Mouse (Mus musculus): ENCODE measurements around the gene Tef.

The Tef gene

DNA sequence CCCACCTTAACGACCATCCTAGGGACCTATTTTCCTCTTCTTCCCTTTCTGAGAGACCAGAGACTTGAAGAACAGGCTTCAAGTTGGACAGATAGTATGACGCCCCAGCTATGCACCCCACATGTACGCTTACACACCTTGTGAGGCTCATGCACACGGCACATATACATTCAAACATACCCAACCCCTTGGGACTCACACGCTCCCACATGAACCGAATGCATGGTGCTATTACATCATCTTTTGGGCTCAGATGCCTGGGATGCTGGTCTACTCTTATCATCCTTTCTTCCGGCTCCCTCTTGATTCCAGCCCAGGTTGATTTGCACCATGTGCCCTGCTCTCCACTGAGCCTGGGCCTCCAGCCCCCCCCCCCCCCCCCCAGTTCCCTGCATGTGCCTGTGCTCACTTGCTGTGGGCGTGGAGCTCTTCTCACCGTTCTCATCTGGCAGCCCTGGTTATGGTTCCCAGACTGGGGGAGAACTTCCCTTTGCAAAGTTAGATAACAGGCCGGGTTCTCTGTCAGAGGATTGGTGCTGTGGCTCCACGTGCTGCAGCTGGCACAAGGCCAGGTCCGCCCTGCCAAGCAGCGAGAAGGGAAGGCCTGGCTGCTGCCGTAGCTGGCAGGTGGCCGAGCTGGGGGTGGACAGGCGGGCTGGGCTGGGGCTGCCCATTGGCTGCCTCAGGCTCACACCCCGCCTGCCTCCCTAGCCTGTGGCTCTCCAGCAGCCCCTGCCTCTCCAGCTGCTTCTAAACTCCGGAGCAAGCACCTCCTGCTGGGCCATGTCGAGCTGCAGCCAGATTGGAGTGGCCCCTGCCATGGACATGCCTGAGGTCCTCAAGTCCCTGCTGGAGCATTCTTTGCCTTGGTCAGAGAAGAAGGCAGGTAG lies at the start of gene Tef:
Gene Tef, plus strand, starts transcription at position 421 of the 890 bp plus-strand sequence.
- peak; percentile 100 for DNase-seq (ENCODE audit: low read depth)

DNA sequence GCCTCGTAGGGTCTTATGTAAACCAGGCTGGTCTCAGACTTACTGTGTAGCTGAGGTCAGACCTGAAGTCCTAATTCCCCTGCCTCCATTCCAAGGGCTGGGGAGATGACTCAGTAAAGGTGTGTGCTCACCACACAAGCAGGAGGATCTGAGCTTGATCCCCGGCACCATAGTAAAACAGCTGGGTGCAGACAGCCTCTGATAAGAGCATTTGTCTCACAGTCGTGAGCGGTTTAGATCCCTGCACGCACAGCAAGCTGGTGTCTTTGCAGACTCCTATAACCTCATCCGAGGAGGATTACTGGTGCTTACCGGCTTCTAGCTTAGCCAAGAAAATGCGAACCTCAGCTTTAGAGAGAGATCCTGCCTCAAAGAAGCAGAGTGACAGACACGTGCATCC lies 48.6 kb upstream of the Tef start:
- no peak for DNase-seq (ENCODE audit: low read depth)

DNA sequence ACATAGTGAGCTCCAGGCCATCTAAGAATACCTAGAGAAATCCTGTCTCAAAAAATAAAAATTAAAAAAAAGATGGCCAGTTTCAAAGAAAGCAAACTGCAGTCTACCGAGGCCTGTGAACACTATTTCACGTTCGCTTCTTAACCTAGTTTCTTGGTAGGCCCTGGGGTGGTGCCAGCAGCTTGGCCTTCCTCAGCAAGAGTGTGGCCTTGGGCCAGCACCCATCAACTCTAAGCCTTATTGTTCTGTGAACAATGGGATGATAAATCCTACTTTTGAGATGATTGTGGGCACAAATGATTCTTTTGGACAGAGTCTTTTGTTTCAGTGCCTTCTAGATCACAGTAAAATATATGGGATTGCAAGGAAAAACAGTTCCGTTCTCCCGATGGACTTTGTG lies 43.5 kb upstream of the Tef start:
- no peak for DNase-seq (ENCODE audit: low read depth)

DNA sequence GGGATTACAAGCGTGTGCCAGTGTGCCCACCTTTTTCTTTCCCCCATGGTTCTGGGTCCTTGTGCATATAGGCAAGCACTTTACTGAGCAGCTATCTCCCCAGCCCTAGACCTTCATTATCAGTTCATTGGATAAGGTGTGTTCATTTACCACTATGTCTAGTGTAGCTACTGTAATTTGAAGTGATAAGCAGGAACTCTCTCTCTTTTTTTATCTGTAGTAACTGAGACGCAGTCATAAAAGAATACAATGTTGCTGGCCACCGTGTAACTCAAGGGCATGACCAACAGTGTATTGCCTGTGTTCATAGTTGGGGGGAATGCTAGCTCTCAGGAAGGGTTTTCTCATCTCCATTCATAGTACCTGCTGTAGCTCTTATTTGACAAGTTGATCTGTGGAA lies 42.7 kb upstream of the Tef start:
- no peak for DNase-seq (ENCODE audit: low read depth)

DNA sequence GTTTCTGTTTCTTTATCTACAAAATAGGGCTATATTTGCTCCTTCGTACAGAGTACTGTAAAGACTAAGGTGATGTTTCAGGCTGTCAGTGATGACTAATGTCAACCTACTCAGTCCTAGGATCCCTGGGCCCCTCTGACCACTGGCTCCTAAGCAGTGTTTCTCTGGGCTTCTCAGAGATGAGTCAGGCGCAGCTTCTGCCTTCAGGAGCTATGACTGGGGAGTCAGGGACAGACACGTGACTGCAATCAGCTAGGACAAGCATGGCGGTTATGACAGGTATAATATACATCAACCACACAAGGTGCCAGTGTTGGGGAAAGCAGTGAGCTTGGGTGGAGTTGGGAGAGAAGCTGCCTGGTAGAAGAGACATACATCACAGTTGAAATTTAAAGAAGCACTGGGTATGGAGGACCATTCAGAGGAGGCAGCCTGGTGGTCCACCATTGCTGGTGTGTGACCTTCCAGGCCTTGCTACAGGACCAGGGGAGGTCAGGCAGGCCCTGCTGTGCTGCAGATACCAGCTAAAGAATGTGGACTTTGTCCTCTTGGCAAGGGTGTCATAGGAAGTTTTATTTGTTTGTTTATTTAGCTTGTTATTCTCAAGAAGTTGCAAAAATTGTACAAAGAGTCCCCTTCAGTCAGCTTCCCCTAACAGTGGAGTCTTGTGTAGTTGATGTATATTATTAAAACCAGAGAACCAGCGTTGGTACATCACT lies 41.7 kb upstream of the Tef start:
- DNase-seq (ENCODE audit: low read depth) = peak; percentile 22

DNA sequence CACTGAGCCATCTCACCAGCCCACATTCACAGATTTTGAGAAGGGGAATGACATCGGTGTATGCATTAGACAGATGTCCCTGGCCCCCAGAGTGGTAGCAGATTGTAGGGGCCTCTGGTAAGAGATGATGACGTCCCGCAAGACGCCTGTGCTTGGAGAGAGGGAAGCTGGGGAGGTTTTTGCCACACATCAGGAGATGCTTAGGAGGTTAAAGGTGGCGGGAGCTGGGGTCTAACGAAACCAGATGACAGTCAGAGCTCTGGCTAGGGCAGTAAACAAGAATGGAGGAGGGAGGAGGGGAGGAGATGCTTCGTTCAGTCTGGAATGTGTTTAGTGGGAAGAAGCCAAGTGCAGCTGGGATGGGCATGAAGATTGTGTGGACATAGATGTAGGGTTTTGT lies 40.8 kb upstream of the Tef start:
- no peak for DNase-seq (ENCODE audit: low read depth)

DNA sequence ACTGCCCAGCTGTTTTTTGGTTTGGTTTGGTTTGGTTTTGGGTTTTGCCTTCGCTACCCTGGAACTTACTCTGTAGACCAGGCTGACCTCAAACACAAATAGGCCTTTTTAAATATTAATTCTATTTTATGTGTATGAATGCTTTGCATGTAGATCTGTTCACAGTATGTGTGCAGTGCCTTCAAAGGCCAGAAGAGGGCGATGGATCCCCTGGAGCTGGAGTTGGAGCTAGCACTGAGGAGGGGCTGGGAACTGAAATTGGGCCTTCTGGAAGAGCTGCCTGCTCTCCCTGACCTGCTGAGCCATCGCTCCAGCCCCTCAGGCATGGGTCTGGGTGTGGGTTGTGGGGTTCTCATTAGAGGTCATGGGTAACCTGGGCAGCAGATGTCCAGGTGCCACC lies 40.3 kb upstream of the Tef start:
- no peak for DNase-seq (ENCODE audit: low read depth)

DNA sequence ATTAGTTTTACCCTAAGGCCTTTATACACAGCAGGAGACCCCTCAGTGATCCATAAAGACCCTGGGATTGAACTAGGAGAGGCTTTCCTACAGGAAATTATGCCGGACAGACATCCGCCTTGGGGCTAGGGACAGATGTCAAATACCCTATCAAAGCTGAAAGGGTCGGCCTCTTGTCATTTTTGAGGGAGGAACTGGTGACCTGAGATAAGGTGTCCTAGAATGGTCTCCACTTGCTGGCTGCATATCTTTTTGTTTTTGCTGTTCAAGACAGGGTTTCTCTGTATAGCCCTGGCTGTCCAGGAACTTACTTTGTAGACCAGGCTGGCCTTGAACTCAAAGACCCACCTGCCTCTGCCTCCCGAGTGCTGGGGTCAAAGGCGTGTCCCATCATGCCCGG lies 37.6 kb upstream of the Tef start:
- no peak for DNase-seq (ENCODE audit: low read depth)

DNA sequence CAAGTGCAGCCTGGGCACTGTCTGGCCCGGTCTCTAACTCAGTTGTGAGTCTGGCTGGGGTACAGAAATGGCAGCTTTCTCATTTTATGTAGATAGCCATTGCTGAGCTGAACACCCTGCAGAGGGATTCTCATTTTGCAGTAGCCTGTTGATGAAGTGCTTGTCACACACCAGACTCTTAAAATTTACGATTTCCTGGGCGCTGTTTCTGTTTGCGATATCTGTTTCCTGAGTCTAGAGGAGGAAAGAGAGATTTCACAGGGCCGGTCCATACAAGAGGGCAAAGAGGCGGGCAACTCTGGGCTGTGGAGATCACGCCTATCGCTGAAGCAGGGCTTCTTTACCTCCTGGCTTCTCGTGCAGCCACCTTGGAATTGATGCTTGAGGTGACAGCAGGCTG lies 36.6 kb upstream of the Tef start:
- no peak for DNase-seq (ENCODE audit: low read depth)

DNA sequence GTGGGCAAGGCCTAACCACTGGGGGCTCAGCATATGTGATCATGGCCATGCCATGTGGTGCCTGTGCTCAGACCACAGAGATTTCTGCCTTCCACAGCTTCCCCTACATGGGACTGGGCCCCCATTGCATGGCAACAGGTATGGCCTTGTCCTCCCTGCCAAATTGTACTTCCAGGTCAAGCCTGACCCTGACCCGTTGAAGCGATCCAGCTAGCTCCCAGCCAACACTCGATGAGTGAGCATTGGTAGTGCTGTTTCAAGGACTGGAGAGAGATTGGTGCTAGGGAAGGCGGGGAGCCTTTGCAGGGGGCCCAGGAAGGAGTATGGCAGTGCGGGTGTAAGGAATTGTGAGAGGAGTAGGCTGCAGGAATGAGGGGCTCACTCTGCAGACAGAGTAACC lies 35.8 kb upstream of the Tef start:
- no peak for DNase-seq (ENCODE audit: low read depth)

DNA sequence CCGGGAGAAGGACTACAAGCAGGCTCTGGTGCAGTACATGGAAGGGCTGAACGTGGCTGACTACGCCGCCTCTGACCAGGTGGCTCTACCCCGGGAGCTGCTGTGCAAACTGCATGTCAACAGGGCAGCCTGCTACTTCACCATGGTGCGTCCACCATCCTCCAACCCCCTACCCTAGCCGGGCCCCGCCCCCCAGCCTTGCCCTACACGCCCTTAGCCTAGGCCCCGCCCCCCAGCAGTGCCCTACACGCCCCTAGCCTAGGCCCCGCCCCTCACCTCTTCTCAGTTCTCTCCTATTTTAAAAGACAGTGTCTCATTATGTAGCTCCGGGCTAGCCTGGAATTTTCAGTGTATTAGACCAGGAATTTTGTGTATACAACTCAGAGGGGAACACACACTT lies 33.2 kb upstream of the Tef start:
- no peak for DNase-seq (ENCODE audit: low read depth)

DNA sequence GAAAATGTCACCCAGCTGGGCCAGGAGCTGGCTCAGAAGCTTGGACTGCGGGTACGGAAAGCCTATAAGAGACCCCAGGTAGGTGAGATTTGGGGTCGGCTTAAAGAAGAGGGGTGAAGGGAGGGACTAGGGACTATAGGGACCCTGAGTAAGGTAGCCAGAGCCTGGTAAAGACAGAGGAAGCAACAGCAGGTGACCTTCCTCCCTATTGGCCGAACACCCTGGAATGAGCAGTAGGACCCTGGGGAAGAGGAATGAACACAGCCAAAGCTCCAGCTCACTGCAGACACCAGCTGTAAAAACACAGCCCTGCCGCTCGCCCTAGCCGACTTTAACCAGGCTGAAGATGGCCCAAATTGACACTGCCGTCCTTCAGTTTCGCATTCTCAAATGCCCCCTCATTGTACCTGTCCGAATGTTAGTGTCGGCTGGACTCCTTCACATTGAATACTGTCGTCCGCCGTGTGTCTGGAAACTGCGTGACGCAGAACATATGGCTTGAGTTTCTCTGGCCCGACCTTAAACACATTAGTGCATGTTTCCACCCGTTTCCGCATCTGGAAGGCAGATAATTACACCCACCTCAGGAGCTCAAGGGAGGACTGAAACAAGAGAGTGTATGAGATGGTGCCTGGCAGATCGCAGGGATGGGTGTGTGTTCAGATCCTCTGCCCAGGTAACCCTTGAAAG lies 29.6 kb upstream of the Tef start:
- no peak for DNase-seq (ENCODE audit: low read depth)

DNA sequence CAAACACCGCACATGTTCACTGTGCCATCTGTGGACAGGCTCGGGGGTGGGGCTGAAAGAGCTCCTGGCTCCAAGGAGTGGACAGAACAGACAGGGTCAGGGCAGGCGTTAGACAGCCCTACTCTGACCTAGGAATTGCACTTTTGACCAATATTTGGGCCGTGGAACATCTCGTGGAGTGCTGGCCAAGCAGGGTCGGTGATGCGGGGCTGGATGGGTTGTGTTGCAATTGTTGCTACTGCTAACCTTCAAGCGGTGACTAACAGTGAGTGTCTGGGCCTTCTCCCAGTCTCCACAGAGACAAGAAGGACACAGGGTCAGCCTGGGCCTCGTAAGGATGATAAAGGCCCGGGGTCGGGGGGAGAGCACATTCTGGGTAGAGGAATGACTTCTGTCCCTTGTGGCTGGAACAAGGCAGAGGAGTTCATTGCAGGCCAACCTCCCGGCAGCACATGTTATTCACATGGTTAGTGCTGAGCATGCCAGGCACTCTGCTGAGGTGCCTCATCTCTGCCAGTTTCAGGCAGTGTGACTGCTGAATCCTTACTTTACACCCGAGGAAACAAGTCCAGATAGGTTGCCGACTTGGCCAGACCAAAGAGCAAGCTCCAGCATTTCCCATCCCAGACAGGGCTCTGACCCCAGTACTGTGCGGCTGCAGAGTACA lies 27.6 kb upstream of the Tef start:
- DNase-seq (ENCODE audit: low read depth) = peak; percentile 51

DNA sequence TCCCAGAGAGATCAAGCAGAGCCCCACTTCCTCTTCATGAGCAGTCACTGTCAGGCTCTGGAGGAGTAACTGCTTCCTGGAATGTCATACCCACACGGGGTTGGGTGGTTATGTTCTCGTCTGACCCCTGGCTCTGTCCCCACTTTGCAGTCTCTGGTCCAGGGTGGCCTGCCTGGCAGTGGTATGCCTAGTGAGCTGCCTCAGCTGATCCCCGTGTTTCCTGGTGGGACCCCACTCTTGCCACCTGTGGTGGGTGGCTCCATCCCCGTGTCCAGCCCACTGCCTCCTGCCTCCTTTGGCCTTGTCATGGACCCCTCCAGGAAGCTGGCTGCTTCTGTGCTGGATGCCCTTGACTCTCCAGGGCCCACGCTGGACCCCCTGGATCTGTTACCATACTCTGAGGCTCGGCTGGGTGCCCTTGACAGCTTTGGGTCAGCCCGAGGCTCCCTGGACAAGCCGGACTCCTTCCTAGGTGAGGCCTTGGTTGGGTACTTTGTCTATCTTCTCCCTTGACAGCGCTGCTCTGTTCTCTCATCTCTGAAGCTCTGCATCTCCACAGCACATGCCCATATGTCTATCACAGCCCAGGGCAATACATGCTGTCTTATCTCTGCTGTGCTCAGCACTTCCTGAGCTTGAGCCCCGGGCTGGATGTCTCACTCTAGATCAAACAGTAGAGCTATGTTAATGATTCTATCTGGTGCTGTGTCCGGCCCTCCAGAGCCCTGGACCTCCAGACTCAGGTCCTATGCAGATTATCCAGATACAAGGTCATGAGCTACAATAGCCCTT lies 25.4 kb upstream of the Tef start:
- no peak for DNase-seq (ENCODE audit: low read depth)

DNA sequence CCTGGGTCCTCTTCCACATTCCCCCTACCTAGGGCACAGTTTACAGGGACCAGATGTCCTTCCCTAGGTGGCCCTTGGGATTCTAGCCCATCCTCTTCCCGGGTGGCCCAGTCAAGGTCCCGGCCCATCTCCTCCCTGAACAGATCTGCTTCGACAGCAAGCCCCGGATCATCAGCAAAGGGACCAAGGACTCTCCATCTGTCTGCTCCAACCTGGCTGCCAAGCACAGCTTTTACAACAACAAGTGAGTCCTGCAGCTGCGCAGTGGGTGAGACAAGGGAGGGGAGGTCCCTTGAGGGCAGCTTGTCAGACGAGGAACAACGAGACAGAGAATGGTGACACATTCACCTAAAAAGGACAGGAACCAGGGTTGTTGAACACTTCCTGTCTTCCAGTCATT lies 20.4 kb upstream of the Tef start:
- no peak for DNase-seq (ENCODE audit: low read depth)

DNA sequence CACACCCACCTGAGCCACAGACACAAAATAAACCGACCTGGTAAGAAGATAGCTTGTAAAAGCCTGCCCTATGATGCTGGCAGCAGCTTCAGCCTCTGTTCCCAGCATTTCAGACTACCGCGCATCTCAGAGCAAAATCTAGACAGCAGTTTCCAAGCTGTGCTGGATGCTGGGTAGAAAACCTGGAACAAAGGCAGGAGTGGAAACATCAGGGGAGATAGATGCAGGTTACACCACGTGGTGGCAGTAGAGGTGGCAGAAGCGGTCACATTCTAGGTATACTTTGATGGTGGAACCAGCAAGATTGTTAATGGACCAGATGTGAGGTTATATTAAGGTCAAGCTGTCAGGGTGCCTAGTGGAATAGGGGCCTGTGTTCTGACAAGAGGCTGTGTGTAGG lies 17.5 kb upstream of the Tef start:
- DNase-seq (ENCODE audit: low read depth) = peak; percentile 46

DNA sequence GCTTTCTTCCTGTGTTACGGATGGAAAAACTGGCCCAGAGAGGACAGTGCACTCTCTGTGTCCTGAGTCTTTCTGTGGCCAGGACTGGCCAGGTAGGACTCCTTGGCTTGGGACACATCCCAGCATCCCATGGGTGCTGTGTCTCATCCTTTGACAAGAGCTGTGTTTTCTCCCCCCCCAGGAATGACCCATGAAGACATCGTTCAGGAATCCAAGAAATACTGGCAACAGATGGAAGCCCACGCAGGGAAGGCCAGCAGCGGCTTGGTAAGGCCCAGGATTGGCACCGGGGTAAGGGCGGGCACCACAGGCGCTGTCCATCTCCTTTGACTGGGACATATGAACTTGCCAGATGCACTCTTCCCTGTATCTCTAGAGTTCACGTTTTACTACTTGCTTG lies 16.5 kb upstream of the Tef start:
- no peak for DNase-seq (ENCODE audit: low read depth)

DNA sequence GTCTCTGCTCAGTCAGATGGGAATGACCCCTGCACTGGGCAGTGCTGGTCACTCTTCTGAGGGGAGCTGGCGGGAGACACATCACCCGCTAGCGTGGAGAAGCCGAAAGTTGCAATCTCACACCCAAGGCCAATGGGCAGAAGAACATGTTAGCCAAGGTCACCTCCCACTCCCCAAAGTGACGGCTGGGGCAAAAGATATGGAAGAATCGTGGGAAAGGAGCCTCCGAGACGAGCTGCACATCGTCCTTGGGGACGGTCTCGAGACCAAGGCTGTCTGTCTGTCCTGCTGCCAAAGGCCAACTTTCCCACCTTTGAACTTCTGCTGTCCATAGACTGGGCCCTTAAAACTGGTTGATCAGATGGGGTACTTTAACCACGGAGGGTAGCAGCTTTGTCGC lies 14.7 kb upstream of the Tef start:
- no peak for DNase-seq (ENCODE audit: low read depth)

DNA sequence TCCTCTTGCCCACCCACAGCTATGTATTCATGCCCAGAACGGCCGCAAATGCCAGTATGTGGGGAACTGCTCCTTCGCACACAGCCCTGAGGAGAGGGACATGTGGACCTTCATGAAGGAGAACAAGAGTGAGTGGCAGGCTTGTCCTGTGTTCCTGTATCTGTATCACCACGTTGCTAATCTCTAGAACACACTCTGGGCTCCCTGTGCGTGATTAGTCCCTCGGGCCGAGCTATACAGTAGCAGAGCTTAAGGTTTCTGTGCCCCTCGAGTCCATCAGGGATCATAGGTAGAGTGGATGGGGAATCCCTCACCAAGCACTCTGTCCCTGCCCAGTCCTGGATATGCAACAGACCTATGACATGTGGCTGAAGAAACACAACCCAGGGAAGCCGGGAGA lies 9.8 kb upstream of the Tef start:
- no peak for DNase-seq (ENCODE audit: low read depth)

DNA sequence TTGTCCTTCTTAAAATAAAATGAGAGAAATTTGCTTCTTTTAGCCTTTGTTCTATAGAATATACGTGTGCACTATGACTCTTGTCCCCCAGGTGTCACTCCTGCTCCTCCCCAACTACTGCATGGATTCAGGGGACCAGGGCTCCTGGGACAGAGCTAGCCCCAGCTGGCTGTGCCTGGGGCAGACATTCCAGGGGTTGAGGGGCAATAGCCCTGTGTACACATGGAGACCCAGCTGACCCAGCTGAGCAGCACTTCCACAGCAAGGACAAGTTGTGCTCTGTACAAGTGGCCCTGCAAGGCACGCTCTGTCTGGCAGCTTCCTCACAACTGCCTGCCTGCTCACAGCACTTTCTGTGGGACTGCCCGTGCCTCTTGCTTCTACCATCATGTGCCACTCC lies 6.0 kb upstream of the Tef start:
- peak; percentile 37 for DNase-seq (ENCODE audit: low read depth)

DNA sequence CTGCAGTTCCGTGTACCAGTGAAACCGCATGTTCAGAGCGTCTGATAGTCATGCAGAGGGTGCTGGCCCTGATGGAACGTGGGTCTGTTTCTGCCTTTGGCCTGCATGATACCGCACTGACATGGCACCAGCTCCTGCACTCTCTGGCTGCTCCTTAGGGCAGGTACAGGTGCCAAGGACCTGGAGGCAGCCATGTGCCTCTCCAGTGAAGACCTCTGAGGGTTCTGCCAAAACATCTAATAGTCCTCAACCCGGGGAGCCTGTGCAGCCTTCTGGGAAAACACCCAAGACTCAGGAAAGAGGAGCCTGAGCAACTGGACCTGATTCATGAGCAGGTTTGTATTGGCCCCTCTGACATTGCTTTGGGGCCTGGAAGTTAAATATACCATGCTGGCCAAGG lies 4.4 kb upstream of the Tef start:
- DNase-seq (ENCODE audit: low read depth) = no peak

DNA sequence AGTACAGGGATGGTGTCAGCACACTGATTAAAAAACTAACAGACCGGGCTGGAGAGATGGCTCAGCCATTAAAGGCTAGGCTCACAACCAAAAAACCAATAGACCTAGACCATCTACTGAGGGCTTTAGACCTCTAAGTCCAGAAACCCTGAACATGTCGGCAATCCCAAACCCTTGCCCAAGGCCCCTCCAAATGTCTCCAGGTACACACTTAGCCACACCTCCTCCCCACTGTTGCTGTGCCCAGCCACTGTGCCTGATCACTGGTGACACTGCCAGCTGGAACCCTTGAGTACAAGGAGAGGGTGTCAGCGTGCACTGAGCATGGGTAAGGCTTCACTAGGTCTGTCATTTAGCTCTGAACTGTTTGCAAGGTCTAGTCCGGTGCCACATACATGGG lies 3.8 kb upstream of the Tef start:
- DNase-seq (ENCODE audit: low read depth) = no peak
